Mouse (Mus musculus): ENCODE data around the gene Fsip1.
"Not testable (repeated sequence)": the region's sequence is repeated elsewhere in the genome, so short reads cannot be mapped to it uniquely, and the experiment has no call there.

Fsip1 gene

GRCm38 (mm10) chr2:118256621-118257053 lies at the start of gene Fsip1:
Gene Fsip1, minus strand, starts transcription at chr2:118256966.
- DNase-seq (ENCODE audit: low spot score in 2 of 2): peak; percentile 29 to 52

- no peak for DNase-seq (ENCODE audit: low spot score in 2 of 2)
Measured at GRCm38 (mm10) chr2:118306522-118306895, 49.7 kb upstream of the Fsip1 start.

GRCm38 (mm10) chr2:118305827-118306521 lies 49.2 kb upstream of the Fsip1 start:
- no peak for DNase-seq (ENCODE audit: low spot score in 2 of 2)

- no peak for DNase-seq (ENCODE audit: low spot score in 2 of 2)
Measured at GRCm38 (mm10) chr2:118303456-118303855, 46.7 kb upstream of the Fsip1 start.

GRCm38 (mm10) chr2:118301656-118302055 lies 44.9 kb upstream of the Fsip1 start:
- DNase-seq (ENCODE audit: low spot score in 2 of 2): no peak

- no peak for DNase-seq (ENCODE audit: low spot score in 2 of 2)
Measured at GRCm38 (mm10) chr2:118301041-118301545, 44.3 kb upstream of the Fsip1 start.

GRCm38 (mm10) chr2:118299981-118300380 lies 43.2 kb upstream of the Fsip1 start:
- DNase-seq (ENCODE audit: low spot score in 2 of 2): no peak

GRCm38 (mm10) chr2:118298601-118299000 lies 41.8 kb upstream of the Fsip1 start:
- no peak for DNase-seq (ENCODE audit: low spot score in 2 of 2)

- no peak for DNase-seq (ENCODE audit: low spot score in 2 of 2)
Measured at GRCm38 (mm10) chr2:118297966-118298365, 41.2 kb upstream of the Fsip1 start.

- no peak for DNase-seq (ENCODE audit: low spot score in 2 of 2)
Measured at GRCm38 (mm10) chr2:118295505-118295904, 38.7 kb upstream of the Fsip1 start.

GRCm38 (mm10) chr2:118293583-118293982 lies 36.8 kb upstream of the Fsip1 start:
- no peak for DNase-seq (ENCODE audit: low spot score in 2 of 2)

- DNase-seq (ENCODE audit: low spot score in 2 of 2): not testable (repeated sequence)
Measured at GRCm38 (mm10) chr2:118289066-118289460, 32.3 kb upstream of the Fsip1 start.

- DNase-seq (ENCODE audit: low spot score in 2 of 2): no peak
Measured at GRCm38 (mm10) chr2:118288326-118289065, 31.7 kb upstream of the Fsip1 start.

- no peak for DNase-seq (ENCODE audit: low spot score in 2 of 2)
Measured at GRCm38 (mm10) chr2:118287678-118288077, 30.9 kb upstream of the Fsip1 start.

GRCm38 (mm10) chr2:118282467-118282866 lies 25.7 kb upstream of the Fsip1 start:
- no peak for DNase-seq (ENCODE audit: low spot score in 2 of 2)

- no peak for DNase-seq (ENCODE audit: low spot score in 2 of 2)
Measured at GRCm38 (mm10) chr2:118278249-118278648, 21.5 kb upstream of the Fsip1 start.

GRCm38 (mm10) chr2:118271606-118272005 lies 14.8 kb upstream of the Fsip1 start:
- no peak for DNase-seq (ENCODE audit: low spot score in 2 of 2)

- no peak for DNase-seq (ENCODE audit: low spot score in 2 of 2)
Measured at GRCm38 (mm10) chr2:118270213-118270612, 13.4 kb upstream of the Fsip1 start.

GRCm38 (mm10) chr2:118263914-118264201 lies 7.1 kb upstream of the Fsip1 start:
- no peak for DNase-seq (ENCODE audit: low spot score in 2 of 2)

GRCm38 (mm10) chr2:118263151-118263913 lies 6.6 kb upstream of the Fsip1 start:
- peak; percentile 23 to 46 for DNase-seq (ENCODE audit: low spot score in 2 of 2)

GRCm38 (mm10) chr2:118262673-118263072 lies 5.9 kb upstream of the Fsip1 start:
- DNase-seq (ENCODE audit: low spot score in 2 of 2): peak; percentile 20 to 50

- DNase-seq (ENCODE audit: low spot score in 2 of 2): no peak
Measured at GRCm38 (mm10) chr2:118259746-118260145, 3.0 kb upstream of the Fsip1 start.
